Mouse (Mus musculus) intestine, embryonic 14.5 days (tissue): ENCODE results near the gene Aloxe3. TPM values are rescaled to one million over a fixed set of nuclear protein-coding genes. Genes with fewer than 3 reads are reported as not detected.
A peak's percentile ranks its signal among the peaks of the same experiment; 100 is the strongest.

Experiments
- ATAC-seq: fragments of 200-750 bp; cut with Nextera tagmentation; replicated peaks from 2 replicates; pipeline ENCODE4 v1.8.0; 2017; ENCODE audit warnings: low read depth, moderate number of reproducible peaks, moderate TSS enrichment, moderate library complexity; ENCODE audit not compliant: low FRiP score, low TSS enrichment
- DNase-seq: peaks from one replicate; pipeline ENCODE4 v3.0.0-alpha.2; 2018; ENCODE audit warnings: low spot score
- H3K27ac ChIP-seq: fragments of 300-500 bp; sonication (generic); 2 replicates; pipeline ENCODE4 v1.5.1; 2014; ENCODE audit warnings: low read depth, mild to moderate bottlenecking, control low read depth
- H3K27me3 ChIP-seq: fragments of 300-500 bp; sonication (generic); replicated peaks from 2 replicates; pipeline ENCODE4 v1.6.1; 2014; ENCODE audit warnings: low read length, control low read depth; ENCODE audit not compliant: control insufficient read depth, insufficient read depth
- H3K36me3 ChIP-seq: fragments of 300-500 bp; sonication (generic); 2 replicates; pipeline ENCODE4 v1.6.1; 2014; ENCODE audit warnings: low read length, control low read depth; ENCODE audit not compliant: control insufficient read depth, insufficient read depth
- H3K4me1 ChIP-seq: fragments of 300-500 bp; sonication (generic); replicated peaks from 2 replicates; pipeline ENCODE4 v1.6.1; 2014; ENCODE audit warnings: low read length, control low read depth, mixed read lengths; ENCODE audit not compliant: control insufficient read depth, insufficient read depth
- H3K4me2 ChIP-seq: fragments of 300-500 bp; sonication (generic); 2 replicates; pipeline ENCODE4 v1.6.1; 2014; ENCODE audit warnings: low read length
- H3K4me3 ChIP-seq: fragments of 300-500 bp; sonication (generic); 2 replicates; pipeline ENCODE4 v1.5.1; 2014; ENCODE audit warnings: low read depth, low read length, control low read depth, mixed read lengths
- H3K9ac ChIP-seq: fragments of 300-500 bp; sonication (generic); 2 replicates; pipeline ENCODE4 v1.6.1; 2014; ENCODE audit warnings: mild to moderate bottlenecking, low read length
- H3K9me3 ChIP-seq: fragments of 300-500 bp; sonication (generic); 2 replicates; pipeline ENCODE4 v1.6.1; 2016; ENCODE audit warnings: low read length, control low read depth; ENCODE audit not compliant: control insufficient read depth
- WGBS: fragments of 180-500 bp; shearing (Covaris S2); extraction: QIAGEN DNeasy Blood & Tissue Kit; methylation state at CpG from one replicate; pipeline ENCODE4 v1.1.7; 2014; 5-methylcytosine and 5-hydroxymethylcytosine counted together
- polyA plus RNA-seq: library from polyadenylated mRNA; unstranded; fragments of >200 nt; fragmentation: Nextera tagmentation; extraction: Ambion mirVana; gene quantifications from 2 replicates; pipeline ENCODE4 v1.2.1, GENCODE M21; 2014

Gene Aloxe3
- polyA plus RNA-seq, 1 experiment from 2014 or later = 0.18 TPM

- ATAC-seq = no peak
- Histone ChIP-seq H3K4me1 (no peaks in the 10 kb centered on the region), H3K27ac (no peak overlapping the region), H3K9me3 (no peaks in the 10 kb centered on the region), H3K9ac (no peak overlapping the region), H3K27me3 (no peaks in the 10 kb centered on the region), H3K4me2 (no peak overlapping the region), H3K4me3 (no peak overlapping the region), H3K36me3 (no peaks in the 10 kb centered on the region)
- DNase-seq = no peak
- WGBS = 52% methylated on average over 3 of the region's 3 CpGs
These were observed 53.8 kb downstream of the Aloxe3 start for GRCm38 (mm10) chr11:69179512-69179911.

- Histone ChIP-seq H3K9ac (no peak overlapping the region), H3K27ac (no peak overlapping the region), H3K4me3 (no peak overlapping the region), H3K27me3 (no peaks in the 10 kb centered on the region), H3K4me1 (no peaks in the 10 kb centered on the region), H3K36me3 (no peaks in the 10 kb centered on the region), H3K9me3 (no peaks in the 10 kb centered on the region), H3K4me2 (no peak overlapping the region)
- no peak for DNase-seq
- ATAC-seq = no peak
- 84% methylated on average over 4 of the region's 4 CpGs for WGBS
These were observed 54.4 kb downstream of the Aloxe3 start for GRCm38 (mm10) chr11:69180120-69180519.

- H3K27ac ChIP-seq = no peak overlapping the region
- H3K9ac ChIP-seq = no peak overlapping the region
- no peak overlapping the region for H3K4me3 ChIP-seq
- no peaks in the 10 kb centered on the region for H3K4me1 ChIP-seq
- DNase-seq = no peak
- no peak for ATAC-seq
- no peak overlapping the region for H3K4me2 ChIP-seq
- H3K27me3 ChIP-seq = no peaks in the 10 kb centered on the region
- H3K9me3 ChIP-seq = no peaks in the 10 kb centered on the region
- 88% methylated on average over 5 of the region's 5 CpGs for WGBS
- H3K36me3 ChIP-seq = no peaks in the 10 kb centered on the region
These were observed 59.3 kb downstream of the Aloxe3 start for GRCm38 (mm10) chr11:69185031-69185430.

GRCm38 (mm10) chr11:69185936-69186335, 60.2 kb downstream of the Aloxe3 start:
- DNase-seq = no peak
- no peaks in the 10 kb centered on the region for H3K9me3 ChIP-seq
- no peak overlapping the region for H3K9ac ChIP-seq
- no peaks in the 10 kb centered on the region for H3K4me1 ChIP-seq
- no peak overlapping the region for H3K4me2 ChIP-seq
- no peaks in the 10 kb centered on the region for H3K36me3 ChIP-seq
- no peak overlapping the region for H3K4me3 ChIP-seq
- no peak for ATAC-seq
- no peak overlapping the region for H3K27ac ChIP-seq
- H3K27me3 ChIP-seq = no peaks in the 10 kb centered on the region
- WGBS = 73% methylated on average over 6 of the region's 6 CpGs

GRCm38 (mm10) chr11:69192840-69193239, 67.1 kb downstream of the Aloxe3 start:
- no peak overlapping the region for H3K9ac ChIP-seq
- WGBS = 0% methylated on average over 1 of the region's 1 CpGs
- peaks cover 21% of the 10 kb centered on the region for H3K27me3 ChIP-seq
- no peak overlapping the region for H3K4me2 ChIP-seq
- H3K36me3 ChIP-seq = no peaks in the 10 kb centered on the region
- ATAC-seq (no peak), DNase-seq (peak; percentile 63)
- H3K4me3 ChIP-seq = no peak overlapping the region
- no peaks in the 10 kb centered on the region for H3K4me1 ChIP-seq
- H3K27ac ChIP-seq = no peak overlapping the region
- no peaks in the 10 kb centered on the region for H3K9me3 ChIP-seq

GRCm38 (mm10) chr11:69196766-69197165, 71.1 kb downstream of the Aloxe3 start:
- Histone ChIP-seq H3K27me3 (peaks cover 30% of the 10 kb centered on the region), H3K9me3 (no peaks in the 10 kb centered on the region)
- no peak for DNase-seq

GRCm38 (mm10) chr11:69197194-69197593, 71.5 kb downstream of the Aloxe3 start:
- H3K9me3 ChIP-seq = no peaks in the 10 kb centered on the region
- H3K4me1 ChIP-seq = no peaks in the 10 kb centered on the region
- peaks cover 30% of the 10 kb centered on the region for H3K27me3 ChIP-seq
- peak; percentile 55 for DNase-seq
- H3K4me3 ChIP-seq = no peak overlapping the region
- peak overlapping the region; percentile 31 for H3K4me2 ChIP-seq
- no peaks in the 10 kb centered on the region for H3K36me3 ChIP-seq
- no peak for ATAC-seq
- WGBS = under 1% methylated on average over 14 of the region's 14 CpGs
- H3K9ac ChIP-seq = no peak overlapping the region
- no peak overlapping the region for H3K27ac ChIP-seq

More at GRCm38 (mm10) chr11:69196766-69197165, 71.1 kb downstream of the Aloxe3 start:
- ATAC-seq = no peak
- Histone ChIP-seq H3K9ac (no peak overlapping the region), H3K4me2 (peak overlapping the region; percentile 31), H3K4me1 (no peaks in the 10 kb centered on the region), H3K4me3 (no peak overlapping the region), H3K36me3 (no peaks in the 10 kb centered on the region), H3K27ac (no peak overlapping the region)
- 10% methylated on average over 5 of the region's 5 CpGs for WGBS

- H3K9ac ChIP-seq = no peak within 1 kb of the TSS
- peaks cover 30% of the 10 kb centered on the region for H3K27me3 ChIP-seq
- H3K4me1 ChIP-seq = no peaks in the 10 kb centered on the region
- no peaks in the 10 kb centered on the region for H3K9me3 ChIP-seq
- no peak for ATAC-seq
- peak within 1 kb of the TSS; percentile 31 for H3K4me2 ChIP-seq
- H3K4me3 ChIP-seq = no peak within 1 kb of the TSS
- no peaks in the 10 kb centered on the region for H3K36me3 ChIP-seq
- H3K27ac ChIP-seq = no peak within 1 kb of the TSS
- DNase-seq = no peak
- 22% methylated on average over 6 of the region's 6 CpGs for WGBS
These were observed 72.0 kb downstream of the Aloxe3 start, which contains the start of gene Alox8 for GRCm38 (mm10) chr11:69197743-69198142. Gene Alox8 (minus strand): TSS chr11:69197843.
